ENCODE assay signal across 32 mouse cellular contexts in genomic region chr4:137432700-137433550, GRCm38 (mm10). TPM values are rescaled to one million over a fixed set of nuclear protein-coding genes. Genes with fewer than 3 reads are reported as not detected.
DNase-seq lines count a peak whose midpoint lies in the region; ATAC-seq and TF ChIP-seq lines count a peak whose summit lies in the region.
"Not testable (repeated sequence)": the region's sequence is repeated elsewhere in the genome, so short reads cannot be mapped to it uniquely, and the experiment has no call there.
"Had no signal": no experiment of that assay in that cellular context is flagged by ENCODE, and none has a peak within 500 bp of the region (broad histone marks: within the 10 kb centered on the region; RNA-seq: fewer than 3 reads in every experiment).

No protein-coding gene starts in this region.

- not testable (repeated sequence) for TF ChIP-seq POLR2A in liver, adult 2 months (IDR thresholded peaks at IDR 0.05; ENCODE audit: extremely low read depth, insufficient read depth, low read length); olfactory bulb, adult 2 months (IDR thresholded peaks at IDR 0.05; ENCODE audit: insufficient read depth, low read depth, low read length)

- H3K4me3 ChIP-seq in embryonic facial prominence, embryonic 14.5 days (ENCODE audit: low read depth, low read length); heart, embryonic 12.5 days; heart, postnatal 0 days (ENCODE audit: low read depth, low read length); liver, adult 2 months (ENCODE audit: insufficient read depth, low read depth, low read length); liver, embryonic 16.5 days (ENCODE audit: low read depth, low read length); olfactory bulb, adult 2 months (ENCODE audit: insufficient read depth, low read depth, low read length): not testable (repeated sequence)

- not testable (repeated sequence) for H3K9me3 ChIP-seq in embryonic facial prominence, embryonic 14.5 days (ENCODE audit: control insufficient read depth, low read length); heart, embryonic 12.5 days (replicated peaks); heart, postnatal 0 days (replicated peaks; ENCODE audit: control insufficient read depth, low read length); liver, embryonic 16.5 days (replicated peaks; ENCODE audit: control insufficient read depth, low read length)

- DNase-seq in embryonic facial prominence, embryonic 14.5 days (ENCODE audit: low spot score), result peak; percentile 23
- not testable (repeated sequence) for DNase-seq in heart, postnatal 0 days (ENCODE audit: low spot score)
- DNase-seq in liver, adult 2 months (ENCODE audit: extremely low read depth, low read depth, low spot score), result peak; percentile 43

- TF ChIP-seq EP300 in heart, postnatal 0 days (IDR thresholded peaks at IDR 0.05; ENCODE audit: low read depth), result not testable (repeated sequence)

- H3K4me2 ChIP-seq in embryonic facial prominence, embryonic 14.5 days (ENCODE audit: low read depth, low read length); heart, embryonic 12.5 days; heart, postnatal 0 days (ENCODE audit: low read depth, low read length); liver, embryonic 16.5 days (ENCODE audit: low read depth, low read length): not testable (repeated sequence)

- H3K79me2 ChIP-seq in liver, adult 2 months (ENCODE audit: control insufficient read depth, insufficient read depth, low read length), result not testable (repeated sequence)

- peak; percentile 57; the same call in 1 of the 2 replicates for ATAC-seq in embryonic facial prominence, embryonic 14.5 days (ENCODE audit: low read depth)
- not testable (repeated sequence) for ATAC-seq in heart, embryonic 12.5 days (ENCODE audit: insufficient number of reproducible peaks, low FRiP score)
- peak; percentile 34; the same call in 1 of the 2 replicates for ATAC-seq in heart, postnatal 0 days (ENCODE audit: insufficient read depth, low read depth)
- ATAC-seq in liver, embryonic 16.5 days (ENCODE audit: low read depth), result peak; percentile 85

- H3K27ac ChIP-seq in embryonic facial prominence, embryonic 14.5 days (replicated peaks; ENCODE audit: low read depth, low read length); heart, postnatal 0 days (ENCODE audit: low read depth); liver, adult 2 months (replicated peaks; ENCODE audit: insufficient read depth, low read depth, low read length): not testable (repeated sequence)
- H3K27ac ChIP-seq in heart, embryonic 12.5 days (ENCODE audit: poor library complexity, severe bottlenecking), result peak overlapping the region; percentile 73
- peak overlapping the region; percentile 37 for H3K27ac ChIP-seq in liver, embryonic 16.5 days (ENCODE audit: low read length)
- H3K27ac ChIP-seq in olfactory bulb, adult 2 months (ENCODE audit: insufficient read depth, low read depth, low read length), result peak overlapping the region; percentile 25; the same call in 1 of the 2 replicates

- not testable (repeated sequence) for TF ChIP-seq CTCF in heart, postnatal 0 days (IDR thresholded peaks at IDR 0.05; ENCODE audit: low read depth); liver, adult 2 months (IDR thresholded peaks at IDR 0.05; ENCODE audit: low read depth, low read length); olfactory bulb, adult 2 months (IDR thresholded peaks at IDR 0.05; ENCODE audit: insufficient read depth, low read depth, low read length)

- WGBS in embryonic facial prominence, embryonic 14.5 days, result 69% methylated on average over 10 of the region's 10 CpGs
- 47% methylated on average over 10 of the region's 10 CpGs for WGBS in heart, embryonic 12.5 days
- WGBS in heart, postnatal 0 days, result 27% methylated on average over 10 of the region's 10 CpGs
- 36% methylated on average over 10 of the region's 10 CpGs for WGBS in liver, adult 2 months
- WGBS in liver, embryonic 16.5 days (ENCODE audit: insufficient replicate concordance), result 44% methylated on average over 10 of the region's 10 CpGs
- WGBS in olfactory bulb, adult 2 months, result 52% methylated on average over 10 of the region's 10 CpGs

- not testable (repeated sequence) for H3K27me3 ChIP-seq in embryonic facial prominence, embryonic 14.5 days (replicated peaks; ENCODE audit: control insufficient read depth, insufficient read depth, low read length); heart, embryonic 12.5 days (replicated peaks); heart, postnatal 0 days (ENCODE audit: control insufficient read depth, insufficient read depth, low read length); liver, adult 2 months (ENCODE audit: control insufficient read depth, insufficient read depth, low read length); liver, embryonic 16.5 days (ENCODE audit: control insufficient read depth, insufficient read depth, low read depth, low read length)

- H3K4me1 ChIP-seq in embryonic facial prominence, embryonic 14.5 days (ENCODE audit: control insufficient read depth, insufficient read depth, low read length); heart, postnatal 0 days (ENCODE audit: control insufficient read depth, insufficient read depth); liver, adult 2 months (ENCODE audit: control insufficient read depth, insufficient read depth, low read length); liver, embryonic 16.5 days (ENCODE audit: control insufficient read depth, low read depth, low read length): not testable (repeated sequence)
- peaks cover 15% of the 10 kb centered on the region for H3K4me1 ChIP-seq in heart, embryonic 12.5 days (replicated peaks)
- H3K4me1 ChIP-seq in olfactory bulb, adult 2 months (ENCODE audit: control insufficient read depth, insufficient read depth, low read length), result peaks cover 20% of the 10 kb centered on the region

- not testable (repeated sequence) for H3K9ac ChIP-seq in embryonic facial prominence, embryonic 14.5 days (ENCODE audit: low read depth, low read length); heart, embryonic 12.5 days; heart, postnatal 0 days (replicated peaks; ENCODE audit: low read depth, low read length); liver, adult 2 months (ENCODE audit: low read depth, low read length); liver, embryonic 16.5 days (ENCODE audit: low read depth, low read length)

- not testable (repeated sequence) for H3K36me3 ChIP-seq in embryonic facial prominence, embryonic 14.5 days (ENCODE audit: control insufficient read depth, insufficient read depth, low read length); heart, embryonic 12.5 days; heart, postnatal 0 days (replicated peaks; ENCODE audit: control insufficient read depth, insufficient read depth, low read length); liver, adult 2 months (ENCODE audit: control insufficient read depth, insufficient read depth, low read length); liver, embryonic 16.5 days (ENCODE audit: control insufficient read depth, insufficient read depth)

RNA-seq across cellular contexts. Expression of gene Cela3b, which starts 2.6 kb away (rescaled TPM):
- polyA plus RNA-seq in embryonic facial prominence, embryonic 14.5 days (2014; fragmentation: Nextera tagmentation; extraction: Ambion mirVana), result 0.30 and 0.56 TPM in 2 replicates
- not detected in 2 replicates for polyA plus RNA-seq in heart, embryonic 12.5 days (2016; fragmentation: Nextera tagmentation; extraction: Ambion mirVana)
- not detected in 2 replicates for total RNA-seq in heart, postnatal 0 days (2014; rRNA removed; ENCODE audit: low replicate concordance)
- polyA plus RNA-seq in heart, postnatal 0 days (2015; fragmentation: Nextera tagmentation; extraction: Ambion mirVana), result not detected in 2 replicates
- total RNA-seq in liver, adult 2 months (2014; rRNA removed), result 16.6 and 59.5 TPM in 2 replicates
- 0.42 and 1.0 TPM in 2 replicates for polyA plus RNA-seq in liver, adult 2 months (2012; rRNA removed)
- 0.46 and 6.1 TPM in 2 replicates for polyA plus RNA-seq in liver, embryonic 16.5 days (2015; fragmentation: Nextera tagmentation; extraction: Ambion mirVana)
- polyA plus RNA-seq in olfactory bulb, adult 2 months (2012; ENCODE audit: insufficient read depth, insufficient read length, low replicate concordance, missing spikeins), result not detected in 2 replicates
- total RNA-seq: adrenal gland, postnatal 10 days; CH12.LX; ES-E14; gastrocnemius, postnatal 25 days; heart, adult 18-20 months; heart, postnatal 14 days; layer of hippocampus, adult 2 months; layer of hippocampus, postnatal 14 days; left cerebral cortex, adult 2 months; left cerebral cortex, postnatal 25 days; megakaryocyte progenitor cell, adult 5-6 weeks; neutrophil, adult 5-6 weeks had no signal
- polyA plus RNA-seq: activated CD4-positive, CD25-positive, alpha-beta regulatory T cell, adult 4 months; C2C12; embryonic facial prominence, embryonic 11.5 days; forebrain, embryonic 14.5 days; hindbrain, embryonic 10.5 days; hindbrain, embryonic 15.5 days; inflammation-experienced regulatory T-cells, adult 6 months; kidney, adult 2 months; kidney, embryonic 16.5 days; limb, embryonic 12.5 days; midbrain, embryonic 10.5 days; midbrain, embryonic 15.5 days; neural tube, embryonic 11.5 days had no signal

RNA-seq across cellular contexts. Expression of gene 1700013G24Rik, which starts 20.2 kb away (rescaled TPM):
- 0.17 and 0.46 TPM in 2 replicates for polyA plus RNA-seq in embryonic facial prominence, embryonic 14.5 days (2014; fragmentation: Nextera tagmentation; extraction: Ambion mirVana)
- not detected in 2 replicates for polyA plus RNA-seq in heart, embryonic 12.5 days (2016; fragmentation: Nextera tagmentation; extraction: Ambion mirVana)
- total RNA-seq in heart, postnatal 0 days (2014; rRNA removed; ENCODE audit: low replicate concordance), result not detected in 2 replicates
- polyA plus RNA-seq in heart, postnatal 0 days (2015; fragmentation: Nextera tagmentation; extraction: Ambion mirVana), result not detected in 2 replicates
- not detected in 2 replicates for total RNA-seq in liver, adult 2 months (2014; rRNA removed)
- 0.09 TPM in 1 of 2 replicates, not detected in the other for polyA plus RNA-seq in liver, adult 2 months (2012; rRNA removed)
- polyA plus RNA-seq in liver, embryonic 16.5 days (2015; fragmentation: Nextera tagmentation; extraction: Ambion mirVana), result not detected in 2 replicates
- polyA plus RNA-seq in olfactory bulb, adult 2 months (2012; ENCODE audit: insufficient read depth, insufficient read length, low replicate concordance, missing spikeins), result not detected in 2 replicates
- total RNA-seq: adrenal gland, postnatal 10 days; CH12.LX; ES-E14; gastrocnemius, postnatal 25 days; heart, adult 18-20 months; heart, postnatal 14 days; layer of hippocampus, adult 2 months; layer of hippocampus, postnatal 14 days; left cerebral cortex, adult 2 months; left cerebral cortex, postnatal 25 days; megakaryocyte progenitor cell, adult 5-6 weeks; neutrophil, adult 5-6 weeks had no signal
- polyA plus RNA-seq: activated CD4-positive, CD25-positive, alpha-beta regulatory T cell, adult 4 months; embryonic facial prominence, embryonic 11.5 days; forebrain, embryonic 14.5 days; hindbrain, embryonic 10.5 days; hindbrain, embryonic 15.5 days; inflammation-experienced regulatory T-cells, adult 6 months; kidney, embryonic 16.5 days; limb, embryonic 12.5 days; midbrain, embryonic 10.5 days; midbrain, embryonic 15.5 days; neural tube, embryonic 11.5 days had no signal

RNA-seq across cellular contexts. Expression of gene Cela3a, which starts 23.3 kb away (rescaled TPM):
- polyA plus RNA-seq in embryonic facial prominence, embryonic 14.5 days (2014; fragmentation: Nextera tagmentation; extraction: Ambion mirVana), result not detected in 2 replicates
- not detected in 2 replicates for polyA plus RNA-seq in heart, embryonic 12.5 days (2016; fragmentation: Nextera tagmentation; extraction: Ambion mirVana)
- not detected in 2 replicates for total RNA-seq in heart, postnatal 0 days (2014; rRNA removed; ENCODE audit: low replicate concordance)
- polyA plus RNA-seq in heart, postnatal 0 days (2015; fragmentation: Nextera tagmentation; extraction: Ambion mirVana), result not detected in 2 replicates
- not detected in 2 replicates for total RNA-seq in liver, adult 2 months (2014; rRNA removed)
- not detected in 2 replicates for polyA plus RNA-seq in liver, adult 2 months (2012; rRNA removed)
- not detected in 2 replicates for polyA plus RNA-seq in liver, embryonic 16.5 days (2015; fragmentation: Nextera tagmentation; extraction: Ambion mirVana)
- polyA plus RNA-seq in olfactory bulb, adult 2 months (2012; ENCODE audit: insufficient read depth, insufficient read length, low replicate concordance, missing spikeins), result not detected in 2 replicates
- total RNA-seq: adrenal gland, postnatal 10 days; CH12.LX; ES-E14; gastrocnemius, postnatal 25 days; heart, adult 18-20 months; heart, postnatal 14 days; layer of hippocampus, adult 2 months; layer of hippocampus, postnatal 14 days; left cerebral cortex, adult 2 months; left cerebral cortex, postnatal 25 days; megakaryocyte progenitor cell, adult 5-6 weeks; neutrophil, adult 5-6 weeks had no signal
- polyA plus RNA-seq: activated CD4-positive, CD25-positive, alpha-beta regulatory T cell, adult 4 months; C2C12; embryonic facial prominence, embryonic 11.5 days; forebrain, embryonic 14.5 days; hindbrain, embryonic 10.5 days; hindbrain, embryonic 15.5 days; inflammation-experienced regulatory T-cells, adult 6 months; kidney, adult 2 months; kidney, embryonic 16.5 days; limb, embryonic 12.5 days; lung, adult 2 months; midbrain, embryonic 10.5 days; midbrain, embryonic 15.5 days; neural tube, embryonic 11.5 days had no signal

RNA-seq across cellular contexts. Expression of gene Hspg2, which starts 35.6 kb away (rescaled TPM):
- 64.8 and 67.2 TPM in 2 replicates for polyA plus RNA-seq in embryonic facial prominence, embryonic 14.5 days (2014; fragmentation: Nextera tagmentation; extraction: Ambion mirVana)
- polyA plus RNA-seq in heart, embryonic 12.5 days (2016; fragmentation: Nextera tagmentation; extraction: Ambion mirVana), result 51.8 and 61.5 TPM in 2 replicates
- 473 and 516 TPM in 2 replicates for total RNA-seq in heart, postnatal 0 days (2014; rRNA removed; ENCODE audit: low replicate concordance)
- polyA plus RNA-seq in heart, postnatal 0 days (2015; fragmentation: Nextera tagmentation; extraction: Ambion mirVana), result 41.2 and 42.4 TPM in 2 replicates
- 7.2 and 11.8 TPM in 2 replicates for total RNA-seq in liver, adult 2 months (2014; rRNA removed)
- 7.2 and 7.6 TPM in 2 replicates for polyA plus RNA-seq in liver, adult 2 months (2012; rRNA removed)
- 4.3 and 5.2 TPM in 2 replicates for polyA plus RNA-seq in liver, embryonic 16.5 days (2015; fragmentation: Nextera tagmentation; extraction: Ambion mirVana)
- not detected in 2 replicates for polyA plus RNA-seq in olfactory bulb, adult 2 months (2012; ENCODE audit: insufficient read depth, insufficient read length, low replicate concordance, missing spikeins)
- total RNA-seq: megakaryocyte progenitor cell, adult 5-6 weeks had no signal
- polyA plus RNA-seq: activated CD4-positive, CD25-positive, alpha-beta regulatory T cell, adult 4 months; inflammation-experienced regulatory T-cells, adult 6 months had no signal
